Mouse (Mus musculus) G1E-ER4 (cell line): ENCODE results near the gene Gm48552. TPM values are rescaled to one million over a fixed set of nuclear protein-coding genes. Genes with fewer than 3 reads are reported as not detected.

Source experiments
- GATA1 ChIP-seq: IDR thresholded peaks from one replicate; pipeline ENCODE4 v1.8.0; 2012; ENCODE audit warnings: low read length, inconsistent platforms
- polyA plus RNA-seq: library from polyadenylated mRNA; stranded (reverse); fragments of >175 nt; gene quantifications from 2 replicates; pipeline ENCODE4 v1.2.3, GENCODE M21; 2012

Gene Gm48552
- polyA plus RNA-seq, 1 experiment: 10.7 TPM

DNA sequence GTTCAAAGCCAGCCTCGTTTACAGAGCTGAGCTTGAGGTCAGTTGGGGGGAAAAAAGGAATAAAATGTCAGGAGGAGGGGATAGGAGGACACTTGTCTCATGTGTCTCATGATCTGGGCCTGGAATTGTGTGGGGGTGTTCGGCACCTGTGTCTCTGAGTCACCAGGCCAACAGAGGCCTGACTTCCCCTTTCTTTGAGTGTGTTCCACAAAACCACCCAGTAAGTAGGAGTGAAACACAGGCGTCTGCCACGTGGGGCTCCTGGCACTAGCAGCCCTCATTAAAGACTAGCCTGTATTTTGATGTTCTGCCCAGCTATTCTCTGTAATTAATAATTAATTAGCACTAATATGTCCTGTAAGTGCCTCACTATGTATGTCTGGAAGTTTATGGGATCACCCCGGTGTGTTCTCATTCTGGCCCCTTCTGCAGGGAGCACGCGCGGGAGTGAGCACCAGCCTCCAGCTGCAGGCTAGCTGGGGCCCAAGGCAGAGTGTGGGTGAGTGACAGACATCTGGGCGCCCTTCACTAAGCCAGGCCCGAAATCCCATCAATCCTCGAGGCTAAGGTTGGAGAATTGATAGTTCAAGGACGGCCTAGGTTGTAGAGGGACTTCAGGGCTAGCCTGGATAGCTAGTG lies 32.3 kb upstream of the Gm48552 start:
- no peak for TF ChIP-seq GATA1

DNA sequence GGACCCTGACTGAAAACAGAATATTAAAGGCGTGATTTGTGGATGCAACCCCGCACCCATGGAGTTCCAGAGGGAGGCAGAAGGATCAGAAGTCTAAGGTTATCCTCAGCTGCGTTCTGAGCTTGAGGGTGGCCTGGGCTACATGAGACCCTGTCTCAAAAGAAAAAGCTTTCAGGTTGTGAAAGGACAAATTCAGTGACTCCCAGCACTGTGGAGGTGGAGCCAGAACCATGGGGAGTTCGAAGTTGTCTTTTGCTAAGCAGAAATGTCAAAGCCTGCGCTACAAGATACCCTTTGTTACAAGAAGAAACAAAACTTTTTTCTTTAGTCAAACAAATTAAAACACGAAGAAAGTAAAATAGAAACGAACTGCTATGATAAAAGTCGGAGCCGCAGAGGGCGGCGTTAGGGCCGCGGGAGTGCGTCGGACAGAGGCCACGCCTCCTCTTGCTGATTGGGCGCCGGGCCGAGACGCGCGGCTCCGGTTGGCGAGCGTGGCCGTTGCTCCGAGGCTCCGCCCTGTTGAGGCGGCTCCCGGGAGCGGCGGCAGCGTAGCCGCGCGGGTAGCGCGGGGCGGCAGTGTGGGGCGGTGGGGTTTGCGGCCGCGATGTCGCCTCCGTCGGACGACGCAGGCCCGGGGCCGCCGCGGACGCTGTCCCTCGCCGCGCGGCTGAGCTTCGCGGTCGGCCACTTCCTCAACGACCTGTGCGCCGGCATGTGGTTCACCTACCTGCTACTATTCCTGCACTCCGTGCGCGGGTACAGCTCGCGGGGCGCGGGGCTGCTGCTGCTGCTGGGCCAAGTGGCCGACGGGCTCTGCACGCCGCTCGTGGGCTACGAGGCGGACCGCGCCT lies 31.6 kb upstream of the Gm48552 start, which contains the start of gene Mfsd12:
Mfsd12 (plus strand) TSS at position 501 of the 854 bp plus-strand sequence.
- no peak for TF ChIP-seq GATA1

DNA sequence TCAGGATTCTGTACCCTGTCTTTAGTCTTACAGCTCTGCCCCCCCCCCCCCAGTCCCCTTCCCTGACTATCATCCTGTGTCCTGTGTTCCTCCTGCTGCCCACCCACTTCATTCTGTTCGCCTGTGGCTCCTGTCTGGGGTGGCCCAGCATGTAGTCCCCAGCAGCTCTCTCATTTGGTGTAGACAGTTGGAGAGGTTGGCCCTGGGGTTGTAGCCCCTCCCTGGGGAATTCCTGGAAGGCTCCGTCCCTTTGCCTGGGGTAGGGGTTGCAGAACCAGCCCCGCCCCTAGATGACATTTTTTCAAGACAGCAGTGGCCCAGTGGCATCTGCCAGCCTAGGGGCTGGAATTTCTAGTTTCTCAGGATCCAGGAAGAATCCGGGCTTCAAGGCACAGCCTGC lies 30.6 kb upstream of the Gm48552 start:
- TF ChIP-seq GATA1: no peak

DNA sequence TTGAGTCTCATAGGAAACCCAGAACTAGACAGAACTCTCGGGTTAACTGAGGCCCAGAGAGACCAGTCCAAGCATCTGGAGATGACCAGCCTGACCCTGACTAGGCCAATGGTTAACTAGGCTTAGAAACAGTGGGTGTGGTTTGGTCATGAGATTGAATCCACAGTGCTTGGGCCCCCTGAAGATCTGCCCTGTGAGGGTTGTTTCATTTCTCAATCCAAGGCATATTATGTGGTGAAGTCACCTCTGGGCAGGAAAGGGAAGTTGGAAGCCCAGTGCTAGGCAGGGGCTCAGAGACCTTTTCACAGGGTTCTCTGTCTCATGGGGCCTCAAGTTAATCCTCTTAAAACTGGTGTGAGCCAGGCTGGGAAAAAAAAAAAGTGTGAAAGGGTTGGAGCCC lies 30.0 kb upstream of the Gm48552 start:
- no peak for TF ChIP-seq GATA1

DNA sequence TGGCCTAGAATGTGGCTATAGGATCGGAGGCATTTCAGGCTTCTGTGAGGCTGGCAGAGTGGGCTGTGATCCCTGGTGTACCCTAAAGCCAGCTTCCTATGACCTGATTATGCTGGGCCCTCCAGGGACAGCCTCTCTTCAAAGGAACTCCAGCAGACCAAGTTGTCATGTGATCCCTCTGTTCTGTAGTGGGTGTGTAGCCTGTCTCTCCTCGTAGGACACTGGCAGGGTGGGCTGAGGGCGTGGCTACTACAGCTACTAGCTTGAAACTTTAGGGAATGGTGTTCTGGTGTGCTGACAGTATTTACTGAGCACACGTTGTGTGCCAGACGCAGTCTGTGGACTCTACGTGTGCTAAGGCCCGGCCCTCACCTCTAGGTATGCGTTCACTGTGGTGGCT lies 28.1 kb upstream of the Gm48552 start:
- no peak for TF ChIP-seq GATA1

DNA sequence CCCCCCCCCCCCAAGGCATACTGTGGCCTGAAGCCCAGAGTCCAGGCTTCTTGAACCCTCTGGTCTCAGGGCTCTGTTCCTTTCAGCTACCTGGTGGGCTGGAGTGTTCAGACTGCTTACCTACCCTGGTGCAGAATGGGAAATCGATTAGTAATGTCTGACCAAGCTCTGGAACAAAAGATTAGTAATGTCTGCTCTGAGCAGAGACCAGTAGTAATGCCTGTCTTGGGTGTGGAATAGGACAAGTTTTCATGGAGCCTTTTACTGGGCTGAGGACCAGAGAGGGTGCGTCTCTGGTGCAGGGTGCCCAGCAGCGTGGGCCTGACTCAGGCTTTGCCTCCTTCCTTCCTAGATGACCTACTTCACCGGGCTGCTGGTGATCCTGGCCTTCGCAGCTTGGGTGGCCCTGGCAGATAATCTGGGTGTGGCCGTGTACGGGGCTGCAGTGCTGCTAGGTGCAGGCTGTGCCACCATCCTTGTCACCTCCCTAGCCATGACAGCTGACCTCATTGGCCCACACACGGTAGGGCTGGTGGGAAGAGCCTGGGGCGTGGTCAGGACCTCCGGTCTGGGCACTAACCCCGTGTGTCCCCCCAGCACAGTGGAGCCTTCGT lies 26.4 kb upstream of the Gm48552 start:
- TF ChIP-seq GATA1: no peak

DNA sequence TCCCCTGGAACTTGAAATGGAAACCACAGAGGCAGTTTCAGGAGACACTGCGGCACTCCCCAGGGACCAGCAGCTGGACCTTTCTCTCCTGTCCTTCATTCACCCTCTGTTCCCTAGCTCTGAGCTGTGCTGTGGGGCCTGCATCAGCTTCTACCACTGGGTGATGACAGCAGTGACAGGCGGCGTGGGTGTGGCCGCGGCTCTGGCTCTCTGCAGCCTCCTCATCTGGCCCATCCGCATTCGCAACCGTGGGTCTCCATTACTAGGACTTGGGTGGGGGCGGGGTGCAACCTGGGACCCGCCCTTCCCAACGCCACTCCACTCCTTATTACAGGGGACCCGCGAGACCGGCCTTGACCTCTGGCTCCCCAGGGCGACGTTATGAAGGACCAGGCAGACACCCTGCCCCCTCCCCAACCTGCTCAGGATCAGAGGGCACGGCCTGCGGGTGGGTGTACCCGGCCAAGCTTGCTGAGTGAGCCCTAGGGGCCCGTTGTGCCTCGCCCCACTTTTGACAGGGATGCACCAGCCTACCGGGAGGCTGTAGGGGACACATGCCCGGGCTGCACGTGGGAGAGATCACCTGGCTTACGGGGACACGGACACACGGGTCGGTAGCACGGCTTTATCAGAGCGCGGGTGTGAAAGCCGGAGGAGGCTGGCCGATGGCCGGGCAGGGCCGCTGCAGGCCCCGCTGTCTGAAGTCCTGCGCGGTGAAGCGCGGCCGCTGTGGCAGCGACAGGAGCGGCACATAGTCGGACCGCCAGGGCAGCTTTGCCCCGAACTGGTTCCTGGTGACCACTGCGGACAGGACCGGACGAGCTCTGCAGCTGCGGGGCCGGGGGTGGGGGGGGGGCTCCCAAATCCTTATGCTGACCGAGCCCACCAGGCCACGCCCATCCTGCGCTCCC lies 25.1 kb upstream of the Gm48552 start:
- TF ChIP-seq GATA1: no peak

DNA sequence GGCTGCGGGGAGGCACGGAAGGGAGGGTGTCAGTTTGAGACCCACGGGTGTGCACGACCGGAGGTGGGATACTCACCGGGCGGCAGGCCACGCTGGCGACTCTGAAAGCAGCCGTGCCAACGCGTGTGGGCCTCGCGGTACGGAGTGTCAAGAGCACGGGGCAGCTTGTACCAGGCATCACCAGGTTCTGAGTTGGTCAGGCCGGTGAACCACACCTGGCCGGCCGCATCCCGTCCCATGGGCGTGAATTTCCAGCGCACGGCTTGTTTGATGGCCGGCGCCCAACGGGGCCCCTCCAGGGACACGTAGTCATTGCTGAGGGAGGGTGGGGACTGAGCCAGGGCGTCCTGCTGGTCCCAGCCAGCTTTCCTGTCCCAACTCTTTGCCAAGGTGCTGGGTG lies 24.1 kb upstream of the Gm48552 start:
- TF ChIP-seq GATA1: no peak

DNA sequence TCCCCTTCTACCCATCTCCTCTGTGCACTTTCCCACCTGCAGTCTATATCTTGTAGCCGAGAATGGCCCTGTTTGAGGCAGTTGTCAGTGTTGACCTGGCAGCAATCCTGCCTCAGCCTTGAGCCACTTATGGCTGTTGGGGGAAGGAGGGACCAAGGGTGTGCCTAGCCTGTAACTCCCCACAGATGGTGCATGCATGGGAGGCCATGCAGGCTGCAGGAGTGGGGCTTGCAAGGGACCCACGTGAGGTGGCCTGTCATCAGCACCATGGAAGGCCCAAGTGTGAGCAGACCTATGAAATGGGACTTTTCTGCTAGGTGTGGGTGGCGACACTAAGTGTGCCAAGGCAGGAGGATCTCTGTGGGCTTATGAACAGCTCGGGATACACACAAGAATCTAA lies 23.7 kb upstream of the Gm48552 start:
- no peak for TF ChIP-seq GATA1

DNA sequence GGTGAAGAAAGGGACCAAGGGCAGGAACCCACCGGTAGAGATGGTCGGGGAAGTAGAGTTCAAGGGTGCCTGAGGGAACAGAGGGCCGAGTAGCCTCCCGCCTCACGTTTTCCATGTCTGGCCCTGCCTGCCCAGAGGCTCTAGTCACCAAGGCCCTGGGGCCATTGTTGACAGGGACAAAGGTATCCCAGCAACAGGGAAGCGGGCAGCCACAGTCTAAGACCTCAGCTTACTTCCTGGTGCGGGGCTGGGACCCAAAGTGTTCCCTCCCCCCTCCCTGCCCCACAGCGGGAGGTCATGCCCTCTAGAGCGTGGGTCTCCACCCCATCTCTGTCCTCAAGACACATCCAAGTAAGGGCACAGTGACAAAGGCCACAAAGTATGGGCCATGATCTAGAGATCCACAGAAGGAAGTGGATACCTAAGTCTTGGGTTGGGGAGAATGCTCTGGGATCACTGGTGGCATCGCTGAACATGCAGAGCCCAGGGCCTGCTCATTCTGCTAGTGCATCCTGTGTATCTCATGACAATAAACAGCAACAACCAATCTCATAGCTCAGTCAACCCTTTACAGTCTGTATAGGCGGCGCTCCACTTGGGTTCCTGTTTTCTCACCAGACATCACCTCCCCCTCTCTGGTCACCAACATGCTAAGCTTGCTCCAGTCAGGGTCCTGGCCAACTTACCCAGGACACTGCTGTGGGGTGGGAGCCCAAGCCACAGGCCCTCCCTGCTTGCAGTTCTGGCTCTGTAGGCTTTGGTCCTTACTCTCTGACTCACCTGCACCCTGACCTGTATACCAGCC lies 22.9 kb upstream of the Gm48552 start, which contains the start of gene 4930404N11Rik:
4930404N11Rik (minus strand) TSS at position 145 of the 805 bp plus-strand sequence.
- TF ChIP-seq GATA1: no peak

DNA sequence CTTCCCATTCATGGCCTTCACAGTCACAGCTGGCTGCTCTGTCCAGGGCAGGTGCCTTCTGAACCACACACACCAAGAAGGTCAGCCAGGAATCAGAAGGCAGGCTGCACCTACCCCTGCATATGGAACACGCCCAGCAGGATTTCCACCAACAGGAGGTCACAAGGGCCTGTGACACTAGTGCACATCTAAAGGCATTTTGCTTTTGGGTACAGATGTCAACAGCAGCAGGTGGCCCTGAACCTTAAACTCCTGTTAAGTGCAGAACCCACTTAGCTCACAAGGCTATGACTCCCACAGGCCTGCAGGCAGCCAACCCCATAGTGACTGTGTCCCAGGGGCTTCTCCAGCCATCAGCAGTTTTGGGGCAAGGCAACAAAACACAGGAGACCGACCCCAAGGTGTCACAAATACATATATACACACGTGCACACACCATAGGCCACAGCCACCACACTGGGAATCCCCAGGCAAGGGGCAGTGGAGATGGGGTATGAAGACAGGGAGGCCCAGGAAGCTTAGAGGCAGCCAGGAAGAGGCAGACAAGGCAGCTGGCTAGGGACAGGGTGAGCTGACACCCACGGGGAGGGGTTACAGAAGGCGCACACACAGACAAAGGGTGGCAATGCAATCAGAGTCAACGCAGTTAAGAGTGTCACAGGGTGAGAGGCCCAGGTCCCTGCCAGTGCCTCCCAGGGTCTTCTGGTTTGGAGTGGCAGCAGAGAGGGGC lies 22.2 kb upstream of the Gm48552 start:
- TF ChIP-seq GATA1: no peak

DNA sequence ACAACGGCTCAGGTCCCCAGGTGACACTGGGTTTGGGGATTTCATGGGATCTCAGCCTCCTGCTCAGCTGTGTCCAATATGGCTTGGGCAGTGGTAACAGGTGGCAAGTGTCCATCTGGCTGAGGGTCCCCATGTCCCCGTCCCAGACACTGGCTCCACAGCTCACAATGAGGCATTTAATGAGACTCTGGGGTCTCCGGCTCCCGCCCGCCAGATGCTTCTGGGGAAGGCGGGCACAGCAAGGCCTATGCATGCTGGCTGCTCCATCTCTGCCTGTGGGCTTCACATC lies 21.7 kb upstream of the Gm48552 start:
- no peak for TF ChIP-seq GATA1

DNA sequence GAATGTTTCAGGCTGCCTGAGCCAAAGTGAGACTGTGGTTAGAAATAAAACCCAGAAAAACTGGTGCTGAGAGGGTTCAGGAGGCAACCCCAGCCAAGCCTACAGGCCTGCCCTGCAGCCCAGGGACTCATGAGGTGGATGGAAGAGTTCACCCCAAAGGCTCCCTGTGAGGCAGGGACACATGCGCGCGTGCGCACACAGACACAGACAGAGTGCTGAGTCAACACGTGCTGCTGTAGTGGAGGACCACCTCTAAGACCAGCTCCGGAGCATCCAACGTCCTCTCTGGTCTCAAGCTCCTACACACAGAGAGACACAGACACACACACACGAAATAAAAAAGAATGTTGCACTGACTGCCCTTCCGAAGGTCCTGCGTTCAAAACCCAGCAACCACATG lies 13.5 kb upstream of the Gm48552 start:
- TF ChIP-seq GATA1: no peak

DNA sequence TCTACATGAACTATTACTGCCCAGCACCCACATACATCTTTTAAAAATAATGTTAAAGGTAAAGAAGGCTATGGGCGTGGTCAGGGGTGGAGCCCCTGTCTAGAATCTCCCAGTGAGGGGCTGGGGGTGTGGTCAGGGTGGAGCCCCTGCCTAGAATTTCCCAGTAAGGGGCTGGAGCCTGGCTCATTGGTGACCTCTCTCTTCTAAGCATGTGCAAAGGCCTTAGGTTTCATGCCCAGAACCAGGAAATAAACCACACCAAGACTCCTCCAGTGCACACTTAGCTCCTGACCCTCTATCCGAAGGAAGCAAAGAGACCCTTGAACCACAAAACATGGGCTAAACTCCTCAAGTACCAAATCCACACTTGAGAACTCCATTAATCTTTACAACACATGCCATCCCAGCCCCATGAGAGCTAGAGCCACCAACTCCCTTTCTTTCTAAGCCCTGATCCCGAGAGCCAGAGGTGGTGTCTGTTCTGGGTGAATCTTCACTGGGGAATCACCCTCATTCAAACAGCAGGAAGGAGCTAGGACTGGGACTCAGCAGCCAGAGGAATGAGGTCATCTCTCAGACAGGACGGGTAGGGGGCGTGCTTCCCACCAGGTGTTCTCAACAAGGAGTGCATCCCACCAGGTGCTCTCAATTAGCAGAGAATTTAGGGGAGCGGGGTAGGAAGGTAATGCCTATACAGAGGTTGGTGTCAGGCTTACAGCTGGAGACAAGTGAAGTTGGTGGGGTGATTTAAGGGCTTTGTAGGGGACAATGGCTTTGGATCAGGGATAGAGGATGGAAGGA lies 12.0 kb upstream of the Gm48552 start:
- no peak for TF ChIP-seq GATA1
